Mouse (Mus musculus) spleen, adult 2 months (tissue): ENCODE data around the gene Angel2.

ENCODE experiments used
- CTCF ChIP-seq: fragments of 200-500 bp; IDR thresholded peaks from 2 replicates; pipeline ENCODE4 v1.5.1; 2011; ENCODE audit warnings: mild to moderate bottlenecking, inconsistent platforms; ENCODE audit not compliant: insufficient read depth, insufficient read length, insufficient replicate concordance; ENCODE audit errors: extremely low read depth
- POLR2A ChIP-seq: fragments of 200-500 bp; IDR thresholded peaks from 2 replicates; pipeline ENCODE4 v1.6.1; 2011; ENCODE audit warnings: low read depth, low read length, inconsistent platforms

DNA sequence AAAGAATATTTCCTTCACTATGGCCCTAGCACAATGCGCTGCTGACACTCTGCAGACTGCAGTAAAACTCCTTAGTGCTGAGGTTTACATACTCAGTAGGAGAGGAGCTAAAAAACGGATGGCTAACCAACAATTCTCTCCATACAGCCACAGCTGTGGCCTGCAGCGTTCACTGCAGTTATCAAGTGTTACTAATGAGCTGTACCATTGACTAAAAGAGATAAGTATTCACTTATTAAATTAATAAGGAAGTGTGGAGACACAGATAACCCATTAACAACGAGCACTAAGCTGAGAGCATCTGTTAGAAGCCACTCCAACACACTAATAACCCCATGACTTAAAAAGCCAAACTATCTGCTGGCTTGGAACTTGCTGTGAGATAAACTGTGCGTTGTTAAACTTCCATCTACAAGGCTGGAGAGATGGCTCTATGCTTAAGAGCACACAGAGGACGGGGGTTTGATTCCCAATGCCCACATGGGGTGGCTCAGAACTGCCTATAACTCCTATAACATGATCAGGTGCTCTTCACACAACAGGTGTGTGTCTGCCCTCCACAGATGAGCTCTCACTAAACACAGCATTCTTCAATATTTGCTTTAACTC, 31.2 kb upstream of the Angel2 start:
- TF ChIP-seq POLR2A (no peak), CTCF (no peak)
